Mouse (Mus musculus): ENCODE measurements around the gene Tub. TPM values are rescaled to one million over a fixed set of nuclear protein-coding genes. Genes with fewer than 3 reads are reported as not detected.

Tub gene
- polyA plus RNA-seq, 1 experiment from 2014 or later: 15.1 TPM

DNA sequence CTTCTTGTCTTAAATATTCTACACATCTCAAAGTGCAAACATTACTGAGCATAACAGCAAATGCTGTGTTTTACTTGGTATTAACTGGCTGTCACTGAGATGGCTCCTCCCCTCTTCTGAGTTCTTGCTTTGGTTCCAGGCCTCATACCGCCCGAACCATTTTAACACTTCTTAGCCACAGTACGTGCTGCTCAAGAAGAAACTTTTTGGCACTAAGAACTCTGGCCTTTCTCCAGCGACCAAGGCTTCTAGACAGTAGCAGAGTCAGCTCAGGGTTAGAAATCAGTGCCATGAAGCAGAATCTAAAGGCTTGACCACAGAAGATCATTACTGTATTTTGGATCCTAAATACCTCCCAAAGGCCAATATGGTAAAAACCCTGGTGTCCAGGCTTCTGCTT is 119.5 kb downstream of the Tub start:
- H3K9me3 ChIP-seq (ENCODE audit: control insufficient read depth, low read length): no peaks in the 10 kb centered on the region
- H3K4me1 ChIP-seq (replicated peaks; ENCODE audit: control insufficient read depth, insufficient read depth, low read length): no peaks in the 10 kb centered on the region
- no peaks in the 10 kb centered on the region for H3K36me3 ChIP-seq (ENCODE audit: control insufficient read depth, insufficient read depth, low read length)
- no peak overlapping the region for H3K9ac ChIP-seq (ENCODE audit: low read length)
- DNase-seq (ENCODE audit: low spot score): no peak
- H3K4me3 ChIP-seq (ENCODE audit: low read depth, low read length): no peak overlapping the region
- no peak overlapping the region for H3K4me2 ChIP-seq (ENCODE audit: low read depth, low read length, severe bottlenecking)
- no peak overlapping the region for H3K27ac ChIP-seq (ENCODE audit: low read depth, low read length)
- WGBS: 87% methylated on average over 4 of the region's 4 CpGs
- H3K27me3 ChIP-seq (ENCODE audit: control insufficient read depth, insufficient read depth, low read length): no peaks in the 10 kb centered on the region
- ATAC-seq (replicated peaks; ENCODE audit: low FRiP score): no peak

DNA sequence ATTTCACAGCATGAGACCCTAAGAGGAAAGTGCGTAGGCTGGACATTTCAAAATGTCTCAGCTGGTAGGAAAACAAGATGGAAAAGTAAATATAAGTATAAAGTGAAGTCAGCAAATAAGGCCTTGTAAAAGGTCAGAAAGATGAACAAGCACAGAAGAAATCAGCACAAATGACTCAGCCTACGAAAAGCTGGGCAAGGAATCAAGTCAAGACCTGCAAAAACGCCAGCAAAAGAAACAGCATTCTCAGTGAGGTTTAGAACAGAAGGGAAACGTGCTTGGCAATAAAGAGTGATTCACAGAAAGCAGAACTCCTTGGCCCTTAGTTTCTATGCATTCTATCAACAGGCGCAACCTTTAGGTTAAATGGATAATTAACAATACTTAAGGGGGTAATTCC is 122.2 kb downstream of the Tub start:
- no peak for ATAC-seq (replicated peaks; ENCODE audit: low FRiP score)
- H3K4me3 ChIP-seq (ENCODE audit: low read depth, low read length): no peak overlapping the region
- no peaks in the 10 kb centered on the region for H3K4me1 ChIP-seq (replicated peaks; ENCODE audit: control insufficient read depth, insufficient read depth, low read length)
- WGBS: 80% methylated on average over 5 of the region's 5 CpGs
- H3K27me3 ChIP-seq (ENCODE audit: control insufficient read depth, insufficient read depth, low read length): no peaks in the 10 kb centered on the region
- no peak overlapping the region for H3K27ac ChIP-seq (ENCODE audit: low read depth, low read length)
- no peaks in the 10 kb centered on the region for H3K36me3 ChIP-seq (ENCODE audit: control insufficient read depth, insufficient read depth, low read length)
- no peak overlapping the region for H3K9ac ChIP-seq (ENCODE audit: low read length)
- H3K9me3 ChIP-seq (ENCODE audit: control insufficient read depth, low read length): no peaks in the 10 kb centered on the region
- DNase-seq (ENCODE audit: low spot score): no peak
- no peak overlapping the region for H3K4me2 ChIP-seq (ENCODE audit: low read depth, low read length, severe bottlenecking)

DNA sequence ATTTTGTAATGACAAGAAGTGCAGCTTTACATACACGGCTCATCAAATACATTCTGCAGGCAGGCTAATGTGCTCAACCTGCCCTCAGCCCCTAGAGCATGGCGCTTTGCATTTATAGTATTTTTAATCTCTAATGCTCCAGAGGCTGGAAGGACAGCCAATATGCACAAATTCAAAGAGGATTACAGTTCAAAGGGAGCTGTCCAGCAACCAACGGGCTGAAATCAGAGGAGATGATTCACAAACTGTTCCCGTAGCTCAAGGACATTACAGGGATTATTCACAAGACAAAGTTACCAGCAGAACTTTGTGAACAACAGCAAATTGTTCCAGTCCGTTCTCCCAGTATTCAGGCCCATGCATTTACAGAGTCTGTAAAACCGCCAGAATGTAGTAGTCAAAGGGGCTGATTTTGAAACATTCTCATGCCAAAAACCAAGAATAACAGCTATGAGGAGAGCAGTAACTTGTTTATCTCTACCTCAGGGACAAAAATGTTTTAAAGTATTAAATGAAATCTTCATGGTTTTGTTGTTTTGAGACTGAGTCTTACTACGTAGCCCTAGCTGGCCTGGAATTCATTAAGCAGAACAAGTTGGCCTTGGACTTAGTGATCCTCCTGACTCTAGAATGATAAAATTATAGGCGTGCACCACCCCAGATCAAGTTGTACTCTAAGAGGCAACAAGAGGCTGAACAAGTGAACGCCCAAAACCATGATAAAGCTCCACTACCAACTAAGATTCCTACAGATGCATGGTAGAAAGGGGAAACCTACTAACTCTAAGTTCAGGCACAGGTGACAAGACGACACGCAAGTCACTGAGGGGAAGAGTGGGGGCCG is 132.4 kb downstream of the Tub start:
- Histone ChIP-seq H3K9ac (ENCODE audit: low read length) (peak overlapping the region; percentile 77), H3K4me2 (ENCODE audit: low read depth, low read length, severe bottlenecking) (peak overlapping the region; percentile 70), H3K27ac (ENCODE audit: low read depth, low read length) (no peak overlapping the region), H3K9me3 (ENCODE audit: control insufficient read depth, low read length) (no peaks in the 10 kb centered on the region), H3K4me1 (replicated peaks; ENCODE audit: control insufficient read depth, insufficient read depth, low read length) (no peaks in the 10 kb centered on the region), H3K27me3 (ENCODE audit: control insufficient read depth, insufficient read depth, low read length) (no peaks in the 10 kb centered on the region), H3K4me3 (ENCODE audit: low read depth, low read length) (peak overlapping the region; percentile 69), H3K36me3 (ENCODE audit: control insufficient read depth, insufficient read depth, low read length) (no peaks in the 10 kb centered on the region)
- WGBS: 17% methylated on average over 12 of the region's 12 CpGs
- DNase-seq (ENCODE audit: low spot score) (peak; percentile 56), ATAC-seq (replicated peaks; ENCODE audit: low FRiP score) (no peak)

DNA sequence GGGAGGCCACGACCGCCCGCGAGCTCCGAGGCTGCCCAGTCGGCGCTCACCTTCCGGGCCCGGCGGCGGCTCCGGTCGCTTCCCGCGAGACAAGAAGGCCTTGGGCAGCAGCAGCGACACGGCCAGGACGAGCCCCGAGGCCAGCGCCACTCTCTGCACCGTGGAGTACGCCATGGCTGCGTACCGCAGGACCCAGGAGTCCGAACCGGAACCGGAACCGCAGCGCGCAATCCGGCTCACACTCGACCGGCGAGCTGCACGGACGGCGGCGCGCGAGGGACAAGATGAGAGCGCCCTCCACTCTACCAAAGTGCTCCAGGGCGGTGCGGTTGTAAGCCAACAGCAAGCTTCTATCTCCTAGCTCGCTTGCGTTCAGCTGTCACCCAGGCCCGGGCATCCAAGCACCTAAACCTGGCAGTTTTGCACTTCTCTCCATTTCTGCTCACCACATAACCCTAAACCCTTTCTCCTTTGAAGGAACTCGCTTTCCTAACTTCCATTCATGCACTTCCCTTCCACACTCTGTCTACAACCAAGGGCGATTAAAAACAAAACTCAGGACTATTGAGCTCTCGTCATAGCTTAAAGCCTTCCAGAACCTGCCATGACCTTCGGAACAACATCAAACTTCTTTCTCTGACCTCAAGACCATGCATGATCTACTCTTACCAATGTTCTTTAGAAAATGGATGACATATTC is 133.1 kb downstream of the Tub start, which contains the start of gene Ric3:
Ric3 (minus strand) TSS at position 219 of the 700 bp plus-strand sequence.
- Histone ChIP-seq H3K4me1 (replicated peaks; ENCODE audit: control insufficient read depth, insufficient read depth, low read length) (no peaks in the 10 kb centered on the region), H3K36me3 (ENCODE audit: control insufficient read depth, insufficient read depth, low read length) (no peaks in the 10 kb centered on the region), H3K27me3 (ENCODE audit: control insufficient read depth, insufficient read depth, low read length) (no peaks in the 10 kb centered on the region), H3K9ac (ENCODE audit: low read length) (peak within 1 kb of the TSS; percentile 77), H3K9me3 (ENCODE audit: control insufficient read depth, low read length) (no peaks in the 10 kb centered on the region), H3K4me2 (ENCODE audit: low read depth, low read length, severe bottlenecking) (peak within 1 kb of the TSS; percentile 70), H3K27ac (ENCODE audit: low read depth, low read length) (no peak within 1 kb of the TSS), H3K4me3 (ENCODE audit: low read depth, low read length) (peak within 1 kb of the TSS; percentile 69)
- ATAC-seq (replicated peaks; ENCODE audit: low FRiP score): peak; percentile 91
- DNase-seq (ENCODE audit: low spot score): peak; percentile 79
- 4% methylated on average over 50 of the region's 50 CpGs for WGBS

DNA sequence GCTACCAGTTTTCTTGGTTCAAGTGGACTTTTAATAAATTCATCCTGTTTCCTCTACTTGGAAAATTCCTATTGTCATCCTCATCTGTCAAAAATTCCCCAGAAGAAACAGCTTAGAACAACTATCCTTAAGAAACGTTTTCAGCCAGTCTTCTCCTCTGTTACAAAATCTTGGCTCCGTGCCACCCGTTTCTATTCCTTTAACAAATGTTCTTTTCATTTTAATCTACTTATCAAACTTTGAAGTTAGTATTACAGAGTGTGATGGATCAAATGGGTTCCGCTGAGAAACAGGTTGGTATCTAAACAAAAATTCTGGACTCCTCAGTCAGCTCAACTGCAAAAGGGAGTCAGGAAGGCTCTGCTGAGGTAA is 133.7 kb downstream of the Tub start:
- H3K4me1 ChIP-seq (replicated peaks; ENCODE audit: control insufficient read depth, insufficient read depth, low read length): no peaks in the 10 kb centered on the region
- no peak overlapping the region for H3K4me3 ChIP-seq (ENCODE audit: low read depth, low read length)
- ATAC-seq (replicated peaks; ENCODE audit: low FRiP score) (no peak), DNase-seq (ENCODE audit: low spot score) (no peak)
- no peak overlapping the region for H3K4me2 ChIP-seq (ENCODE audit: low read depth, low read length, severe bottlenecking)
- no peak overlapping the region for H3K9ac ChIP-seq (ENCODE audit: low read length)
- WGBS: 89% methylated on average over 4 of the region's 4 CpGs
- H3K9me3 ChIP-seq (ENCODE audit: control insufficient read depth, low read length): no peaks in the 10 kb centered on the region
- no peaks in the 10 kb centered on the region for H3K36me3 ChIP-seq (ENCODE audit: control insufficient read depth, insufficient read depth, low read length)
- no peak overlapping the region for H3K27ac ChIP-seq (ENCODE audit: low read depth, low read length)
- no peaks in the 10 kb centered on the region for H3K27me3 ChIP-seq (ENCODE audit: control insufficient read depth, insufficient read depth, low read length)

Other genes with a start within 250 kb of the Tub start
- gene Olfr512, start 237.0 kb upstream of the Tub start, polyA plus RNA-seq (2014; fragmentation: Nextera tagmentation; extraction: Ambion mirVana): not detected in 2 replicates
- not detected in 2 replicates for gene Olfr513, start 199.4 kb upstream of the Tub start, polyA plus RNA-seq (2014; fragmentation: Nextera tagmentation; extraction: Ambion mirVana)
- gene Olfr514, start 124.3 kb upstream of the Tub start, polyA plus RNA-seq (2014; fragmentation: Nextera tagmentation; extraction: Ambion mirVana): not detected in 2 replicates
- gene Olfr516, start 99.8 kb upstream of the Tub start, polyA plus RNA-seq (2014; fragmentation: Nextera tagmentation; extraction: Ambion mirVana): not detected in 2 replicates
- not detected in 2 replicates for gene Olfr517, start 78.0 kb upstream of the Tub start, polyA plus RNA-seq (2014; fragmentation: Nextera tagmentation; extraction: Ambion mirVana)
- gene Olfr518, start 65.3 kb upstream of the Tub start, polyA plus RNA-seq (2014; fragmentation: Nextera tagmentation; extraction: Ambion mirVana): not detected in 2 replicates
- not detected in 2 replicates for gene Olfr519, start 55.9 kb upstream of the Tub start, polyA plus RNA-seq (2014; fragmentation: Nextera tagmentation; extraction: Ambion mirVana)
- not detected in 2 replicates for gene Nlrp10, start 20.2 kb upstream of the Tub start, polyA plus RNA-seq (2014; fragmentation: Nextera tagmentation; extraction: Ambion mirVana)
- gene Eif3f, start 15.9 kb upstream of the Tub start, polyA plus RNA-seq (2014; fragmentation: Nextera tagmentation; extraction: Ambion mirVana): 87.3 and 96.9 TPM in 2 replicates
- 16.1 and 18.2 TPM in 2 replicates for gene Ric3, start 133.0 kb downstream of the Tub start, polyA plus RNA-seq (2014; fragmentation: Nextera tagmentation; extraction: Ambion mirVana)
- 114 and 145 TPM in 2 replicates for gene Lmo1, start 224.9 kb downstream of the Tub start, polyA plus RNA-seq (2014; fragmentation: Nextera tagmentation; extraction: Ambion mirVana)